ENCODE assay signal across 8 mouse cellular contexts in genomic region chr3:138222952-138223351, GRCm38 (mm10). TPM values are rescaled to one million over a fixed set of nuclear protein-coding genes. Genes with fewer than 3 reads are reported as not detected.
DNase-seq lines count a peak whose midpoint lies in the region; ATAC-seq and TF ChIP-seq lines count a peak whose summit lies in the region.

No protein-coding gene starts in this region.

- H3K27me3 ChIP-seq in C2C12 (ENCODE audit: control insufficient read depth, insufficient read depth, insufficient read length) = no peaks in the 10 kb centered on the region
- no peaks in the 10 kb centered on the region for H3K27me3 ChIP-seq in kidney, embryonic 16.5 days (ENCODE audit: insufficient read depth, low read length)
- no peaks in the 10 kb centered on the region for H3K27me3 ChIP-seq in liver, embryonic 13.5 days

- ATAC-seq in kidney, embryonic 16.5 days (ENCODE audit: low FRiP score, low TSS enrichment) = peak; percentile 82
- peak; percentile 60; the same call in 1 of the 2 replicates for ATAC-seq in liver, embryonic 13.5 days (ENCODE audit: low read depth)
- ATAC-seq in neutrophil, adult 5-6 weeks (ENCODE audit: extremely low read depth, insufficient number of reproducible peaks, low FRiP score, poor library complexity, severe bottlenecking) = peak; percentile 58; the same call in 1 of the 2 replicates

- TF ChIP-seq CTCF in C2C12 (IDR thresholded peaks at IDR 0.05; ENCODE audit: control insufficient read depth, insufficient read depth, insufficient read length) = peak; percentile 30

- WGBS in kidney, embryonic 16.5 days = 62% methylated on average over 5 of the region's 5 CpGs
- 39% methylated on average over 5 of the region's 5 CpGs for WGBS in liver, embryonic 13.5 days (ENCODE audit: insufficient replicate concordance)

- H3K4me1 ChIP-seq in kidney, embryonic 16.5 days (ENCODE audit: insufficient read depth, low read length) = no peaks in the 10 kb centered on the region
- peaks cover 7% of the 10 kb centered on the region; the same call in 1 of the 2 replicates for H3K4me1 ChIP-seq in liver, embryonic 13.5 days (replicated peaks)

- no peaks in the 10 kb centered on the region for H3K9me3 ChIP-seq in kidney, embryonic 16.5 days (ENCODE audit: low read length)
- no peaks in the 10 kb centered on the region for H3K9me3 ChIP-seq in liver, embryonic 13.5 days (replicated peaks)

- H3K9ac ChIP-seq in kidney, embryonic 16.5 days (replicated peaks; ENCODE audit: low read length) = no peak overlapping the region
- H3K9ac ChIP-seq in liver, embryonic 13.5 days = no peak overlapping the region

- peaks cover 21% of the 10 kb centered on the region for H3K36me3 ChIP-seq in C2C12 (ENCODE audit: control insufficient read depth, insufficient read depth)
- H3K36me3 ChIP-seq in kidney, embryonic 16.5 days (ENCODE audit: insufficient read depth, low read length) = no peaks in the 10 kb centered on the region
- H3K36me3 ChIP-seq in liver, embryonic 13.5 days = no peaks in the 10 kb centered on the region

- no peak overlapping the region for H3ac ChIP-seq in C2C12 (ENCODE audit: control insufficient read depth, insufficient read length, low read depth)

- no peak overlapping the region for H3K4me2 ChIP-seq in kidney, embryonic 16.5 days (replicated peaks; ENCODE audit: low read depth, low read length)
- H3K4me2 ChIP-seq in liver, embryonic 13.5 days = no peak overlapping the region

- H3K4me3 ChIP-seq in C2C12 (ENCODE audit: insufficient read depth, poor library complexity, severe bottlenecking) = no peak overlapping the region
- H3K4me3 ChIP-seq in kidney, embryonic 16.5 days (ENCODE audit: low read length) = no peak overlapping the region
- no peak overlapping the region for H3K4me3 ChIP-seq in liver, embryonic 13.5 days (replicated peaks)

- DNase-seq in MEL-GATA-1-ER (ENCODE audit: extremely low read depth, low read depth) = peak; percentile 50
- DNase-seq in cerebellum, postnatal 10 days = peak; percentile 87 to 92
- peak; percentile 75 for DNase-seq in heart, adult 8-10 months (ENCODE audit: low spot score)
- DNase-seq in liver, embryonic 13.5 days = no peak
- no peak for DNase-seq in ovary, postnatal 36 days (ENCODE audit: low spot score)

- no peaks in the 10 kb centered on the region for H3K79me3 ChIP-seq in C2C12 (ENCODE audit: low read depth)

- H3K27ac ChIP-seq in kidney, embryonic 16.5 days (ENCODE audit: low read length) = no peak overlapping the region
- H3K27ac ChIP-seq in liver, embryonic 13.5 days = no peak overlapping the region

- H3K79me2 ChIP-seq in C2C12 (ENCODE audit: control insufficient read depth, insufficient read depth) = peaks cover 8% of the 10 kb centered on the region

TF ChIP-seq in C2C12, 6 proteins besides CTCF, POLR2A, EP300 and RAD21:
- TF ChIP-seq MYOG (IDR thresholded peaks at IDR 0.05; ENCODE audit: control insufficient read depth, extremely low read depth, insufficient read length) = no peak
- no peak for TF ChIP-seq MYOD1 (IDR thresholded peaks at IDR 0.05; ENCODE audit: control insufficient read depth, insufficient read length, low read depth)
- TF ChIP-seq MAX (IDR thresholded peaks at IDR 0.05) = no peak
- no peak for TF ChIP-seq CEBPB (IDR thresholded peaks at IDR 0.05; ENCODE audit: low read depth)
- TF ChIP-seq FOSL1 (IDR thresholded peaks at IDR 0.05; ENCODE audit: insufficient read depth, low read length, poor library complexity, severe bottlenecking) = no peak
- no peak for TF ChIP-seq USF1 (IDR thresholded peaks at IDR 0.05; ENCODE audit: low read depth)

RNA-seq across cellular contexts. Expression of gene Adh7, which starts 5.4 kb away (rescaled TPM):
- 4.9 TPM for polyA plus RNA-seq in C2C12 (2012; fragmentation: generic; extraction: Trizol)
- under 1 TPM; 0.11 to 0.81 (median 0.47) TPM for total RNA-seq in heart, adult 8-10 months (2022)
- polyA plus RNA-seq in kidney, embryonic 16.5 days (2015; fragmentation: Nextera tagmentation; extraction: Ambion mirVana) = 0.46 and 0.66 TPM in 2 replicates
- 0.25 and 0.30 TPM in 2 replicates for polyA plus RNA-seq in liver, embryonic 13.5 days (2015; fragmentation: Nextera tagmentation; extraction: Ambion mirVana)
- total RNA-seq in neutrophil, adult 5-6 weeks (2017) = not detected in 2 replicates

RNA-seq across cellular contexts. Expression of gene 4930579F01Rik, which starts 29.3 kb away (rescaled TPM):
- polyA plus RNA-seq in C2C12 (2012; fragmentation: generic; extraction: Trizol) = not detected
- total RNA-seq in heart, adult 8-10 months (2022) = not detected
- 0.10 and 0.21 TPM in 2 replicates for polyA plus RNA-seq in kidney, embryonic 16.5 days (2015; fragmentation: Nextera tagmentation; extraction: Ambion mirVana)
- not detected in 2 replicates for polyA plus RNA-seq in liver, embryonic 13.5 days (2015; fragmentation: Nextera tagmentation; extraction: Ambion mirVana)
- total RNA-seq in neutrophil, adult 5-6 weeks (2017) = not detected in 2 replicates

RNA-seq across cellular contexts. Expression of gene Adh1, which starts 37.8 kb away (rescaled TPM):
- 0.05 TPM for polyA plus RNA-seq in C2C12 (2012; fragmentation: generic; extraction: Trizol)
- total RNA-seq in heart, adult 8-10 months (2022) = 10 to 100 TPM; 26.8 to 55.8 (median 33.1) TPM
- 77.6 and 115 TPM in 2 replicates for polyA plus RNA-seq in kidney, embryonic 16.5 days (2015; fragmentation: Nextera tagmentation; extraction: Ambion mirVana)
- 3.0 and 3.4 TPM in 2 replicates for polyA plus RNA-seq in liver, embryonic 13.5 days (2015; fragmentation: Nextera tagmentation; extraction: Ambion mirVana)
- 0.93 TPM in 1 of 2 replicates, not detected in the other for total RNA-seq in neutrophil, adult 5-6 weeks (2017)

Comparison
In these comparisons a context has a peak if more than half of its experiments do, and no peak if none do; other contexts are left out.
1. DNase-seq: peak in MEL-GATA-1-ER (single experiment), cerebellum, postnatal 10 days (2 of 2) and heart, adult 8-10 months (single experiment); none in liver, embryonic 13.5 days (single experiment) and ovary, postnatal 36 days (single experiment).
2. RNA of gene Adh1, which starts 37.8 kb away (polyA plus RNA-seq): 77.6 to 115 TPM in kidney, embryonic 16.5 days; 3.0 to 3.4 TPM in liver, embryonic 13.5 days and 0.05 TPM in C2C12 (single experiment); every median in the first group is over 10 times any median in the second.
3. Peak in every context shown above with its lines, with median percentiles within 50 percentile points of each other: ATAC-seq.